ENCODE assay signal across 8 mouse cellular contexts in the genomic region with DNA sequence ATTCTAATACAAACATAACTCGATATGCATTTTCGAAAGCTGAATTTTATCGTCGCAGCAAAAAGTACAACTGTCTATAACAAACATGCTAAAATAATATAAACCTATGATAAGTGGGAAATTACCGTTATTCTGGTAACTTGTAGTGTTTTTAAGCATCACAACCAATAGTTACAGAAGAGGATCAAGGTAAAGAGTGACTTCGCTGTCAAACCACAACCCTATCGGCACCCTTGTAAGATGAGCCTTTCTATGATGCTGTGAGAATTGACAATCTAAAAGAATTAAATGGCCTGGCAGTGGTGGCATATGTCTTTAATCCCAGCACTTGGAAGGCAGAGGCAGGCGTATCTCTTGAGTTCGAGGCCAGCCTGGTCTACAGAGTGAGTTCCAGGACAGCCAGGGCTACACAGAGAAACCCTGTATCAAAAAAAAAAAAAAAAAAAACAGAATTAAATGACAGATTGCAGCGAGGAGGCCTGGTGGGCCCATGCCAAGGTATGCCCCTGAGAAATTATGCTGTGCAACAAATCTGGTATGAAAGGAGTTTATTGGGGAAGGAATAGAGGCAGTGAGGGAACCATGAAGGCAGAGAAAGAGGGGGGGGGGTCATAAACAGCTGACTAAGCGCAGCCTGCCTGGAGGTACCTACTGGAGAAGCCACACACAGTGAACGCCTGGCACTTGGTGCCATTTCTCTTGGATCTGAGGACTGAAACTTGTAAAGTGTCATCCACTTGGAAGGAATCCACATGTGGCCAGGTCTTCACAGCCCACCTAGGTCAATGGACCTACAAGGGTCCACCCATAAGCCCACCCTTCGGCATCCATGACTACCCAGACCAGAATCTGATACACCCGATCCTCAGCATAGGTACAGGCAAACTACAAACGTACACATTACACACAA. TPM values are rescaled to one million over a fixed set of nuclear protein-coding genes. Genes with fewer than 3 reads are reported as not detected.
A peak's percentile ranks its signal among the peaks of the same experiment; 100 is the strongest.
DNase-seq lines count a peak whose midpoint lies in the region; ATAC-seq and TF ChIP-seq lines count a peak whose summit lies in the region.

No protein-coding gene starts in this region.

- ATAC-seq in forebrain, embryonic 12.5 days (ENCODE audit: low FRiP score): no peak
- ATAC-seq in limb, embryonic 15.5 days (ENCODE audit: insufficient number of reproducible peaks, low FRiP score, low TSS enrichment, low read depth): no peak
- no peak for ATAC-seq in stomach, embryonic 15.5 days (ENCODE audit: insufficient read depth, low FRiP score, low read depth)

- no peak for DNase-seq in gastrocnemius, adult 2 months
- DNase-seq in gastrocnemius, adult 18-20 months (ENCODE audit: low spot score): no peak
- DNase-seq in CD4-positive helper T cell, adult 2 months (ENCODE audit: low read depth, low spot score): peak; percentile 8
- DNase-seq in urinary bladder, postnatal 14 days (ENCODE audit: low spot score): no peak
- no peak for DNase-seq in adrenal gland, postnatal 25 days

- intact Hi-C loops in gastrocnemius, adult 2 months (cut with DNase I): loop anchor here (2.0 to 5.0 kb wide), 4 partner anchors 43 to 123 kb away; partner anchors contain the start of genes Bap1 and Phf7

- 0 out of 2 replicates have a peak overlapping the region, but pooled peaks have one; percentile 33 for H3K9ac ChIP-seq in forebrain, embryonic 12.5 days
- H3K9ac ChIP-seq in limb, embryonic 15.5 days: no peak overlapping the region
- H3K9ac ChIP-seq in stomach, embryonic 15.5 days: no peak overlapping the region

- no peaks in the 10 kb centered on the region for H3K9me3 ChIP-seq in forebrain, embryonic 12.5 days
- no peaks in the 10 kb centered on the region for H3K9me3 ChIP-seq in limb, embryonic 15.5 days
- H3K9me3 ChIP-seq in stomach, embryonic 15.5 days: no peaks in the 10 kb centered on the region

- H3K27me3 ChIP-seq in forebrain, embryonic 12.5 days: no peaks in the 10 kb centered on the region
- H3K27me3 ChIP-seq in limb, embryonic 15.5 days: no peaks in the 10 kb centered on the region
- H3K27me3 ChIP-seq in stomach, embryonic 15.5 days (replicated peaks): no peaks in the 10 kb centered on the region

- H3K4me1 ChIP-seq in forebrain, embryonic 12.5 days: peaks cover 54% of the 10 kb centered on the region
- H3K4me1 ChIP-seq in limb, embryonic 15.5 days: peaks cover 67% of the 10 kb centered on the region
- H3K4me1 ChIP-seq in stomach, embryonic 15.5 days: peaks cover 51% of the 10 kb centered on the region

- no peak for TF ChIP-seq CTCF in gastrocnemius, adult 2 months (IDR thresholded peaks at IDR 0.05)

- H3K27ac ChIP-seq in gastrocnemius, adult 2 months: peak overlapping the region; percentile 73
- peak overlapping the region; percentile 95 for H3K27ac ChIP-seq in forebrain, embryonic 12.5 days
- peak overlapping the region; percentile 90 for H3K27ac ChIP-seq in limb, embryonic 15.5 days
- H3K27ac ChIP-seq in stomach, embryonic 15.5 days: peak overlapping the region; percentile 89

- 69% methylated on average over 15 of the region's 15 CpGs for WGBS in forebrain, embryonic 12.5 days
- WGBS in limb, embryonic 15.5 days: 63% methylated on average over 15 of the region's 15 CpGs
- WGBS in stomach, embryonic 15.5 days: 60% methylated on average over 15 of the region's 15 CpGs

- peaks cover 7% of the 10 kb centered on the region for H3K36me3 ChIP-seq in forebrain, embryonic 12.5 days (replicated peaks)
- peaks cover 2% of the 10 kb centered on the region; the same call in 1 of the 2 replicates for H3K36me3 ChIP-seq in limb, embryonic 15.5 days
- H3K36me3 ChIP-seq in stomach, embryonic 15.5 days: 0 out of 2 replicates have a peak, but pooled peaks cover 4% of the 10 kb centered on the region

- peak overlapping the region; percentile 91 for H3K4me3 ChIP-seq in gastrocnemius, adult 2 months
- peak overlapping the region; percentile 59 for H3K4me3 ChIP-seq in forebrain, embryonic 12.5 days (replicated peaks)
- peak overlapping the region; percentile 66 for H3K4me3 ChIP-seq in limb, embryonic 15.5 days
- peak overlapping the region; percentile 83 for H3K4me3 ChIP-seq in stomach, embryonic 15.5 days (replicated peaks)

- H3K4me2 ChIP-seq in forebrain, embryonic 12.5 days: peak overlapping the region; percentile 87
- H3K4me2 ChIP-seq in limb, embryonic 15.5 days: peak overlapping the region; percentile 69
- peak overlapping the region; percentile 75 for H3K4me2 ChIP-seq in stomach, embryonic 15.5 days

RNA-seq across cellular contexts. Expression of gene Smim4, which starts 0.8 kb away (rescaled TPM):
- total RNA-seq in gastrocnemius, adult 2 months (2021): 10 to 100 TPM; 33.4 to 36.1 TPM
- total RNA-seq in gastrocnemius, adult 18-20 months (2021): 10 to 100 TPM; 24.6 to 33.8 TPM
- polyA plus RNA-seq in forebrain, embryonic 12.5 days (2016; fragmentation: Nextera tagmentation; extraction: Ambion mirVana): 54.6 and 67.9 TPM in 2 replicates
- polyA plus RNA-seq in limb, embryonic 15.5 days (2015; fragmentation: Nextera tagmentation; extraction: Ambion mirVana): 58.9 and 64.1 TPM in 2 replicates
- polyA plus RNA-seq in stomach, embryonic 15.5 days (2015; fragmentation: Nextera tagmentation; extraction: Ambion mirVana): 70.9 and 77.2 TPM in 2 replicates
- 67.9 and 77.7 TPM in 2 replicates for total RNA-seq in adrenal gland, postnatal 25 days (2021)

RNA-seq across cellular contexts. Expression of gene Nt5dc2, which starts 1.3 kb away (rescaled TPM):
- 1 to 10 TPM; 1.2 to 1.7 TPM for total RNA-seq in gastrocnemius, adult 2 months (2021)
- 1 to 10 TPM in 1 of 2 experiments, under 1 TPM in 1; 0.57 to 1.3 TPM for total RNA-seq in gastrocnemius, adult 18-20 months (2021)
- 406 and 410 TPM in 2 replicates for polyA plus RNA-seq in forebrain, embryonic 12.5 days (2016; fragmentation: Nextera tagmentation; extraction: Ambion mirVana)
- 336 and 349 TPM in 2 replicates for polyA plus RNA-seq in limb, embryonic 15.5 days (2015; fragmentation: Nextera tagmentation; extraction: Ambion mirVana)
- polyA plus RNA-seq in stomach, embryonic 15.5 days (2015; fragmentation: Nextera tagmentation; extraction: Ambion mirVana): 367 and 372 TPM in 2 replicates
- total RNA-seq in adrenal gland, postnatal 25 days (2021): 33.5 and 39.5 TPM in 2 replicates

RNA-seq across cellular contexts. Expression of gene Stab1, which starts 38.9 kb away (rescaled TPM):
- 10 to 100 TPM; 14.0 to 16.5 TPM for total RNA-seq in gastrocnemius, adult 2 months (2021)
- total RNA-seq in gastrocnemius, adult 18-20 months (2021): 10 to 100 TPM in 1 of 2 experiments, 1 to 10 TPM in 1; 9.7 to 16.7 TPM
- 23.1 and 26.1 TPM in 2 replicates for polyA plus RNA-seq in forebrain, embryonic 12.5 days (2016; fragmentation: Nextera tagmentation; extraction: Ambion mirVana)
- polyA plus RNA-seq in limb, embryonic 15.5 days (2015; fragmentation: Nextera tagmentation; extraction: Ambion mirVana): 42.5 and 44.4 TPM in 2 replicates
- polyA plus RNA-seq in stomach, embryonic 15.5 days (2015; fragmentation: Nextera tagmentation; extraction: Ambion mirVana): 35.0 and 38.5 TPM in 2 replicates
- 62.2 and 79.5 TPM in 2 replicates for total RNA-seq in adrenal gland, postnatal 25 days (2021)

Comparison
In these comparisons a context has a peak if more than half of its experiments do, and no peak if none do; other contexts are left out.
1. RNA of gene Nt5dc2, which starts 1.3 kb away (total RNA-seq): 33.5 to 39.5 TPM in adrenal gland, postnatal 25 days; 1.2 to 1.7 TPM in gastrocnemius, adult 2 months and 0.57 to 1.3 TPM in gastrocnemius, adult 18-20 months; every median in the first group is over 10 times any median in the second.
2. Peak in every context shown above with its lines, with median percentiles within 50 percentile points of each other: H3K27ac ChIP-seq, H3K4me3 ChIP-seq and H3K4me2 ChIP-seq.